ENCODE assay signal across 9 mouse cellular contexts in genomic region chr10:105284171-105284570, GRCm38 (mm10).
DNase-seq lines count a peak whose midpoint lies in the region; ATAC-seq and TF ChIP-seq lines count a peak whose summit lies in the region.
"Had no signal": no experiment of that assay in that cellular context is flagged by ENCODE, and none has a peak within 500 bp of the region (broad histone marks: within the 10 kb centered on the region; RNA-seq: fewer than 3 reads in every experiment).

No protein-coding gene starts in this region.

- peaks cover 7% of the 10 kb centered on the region for H3K4me1 ChIP-seq in neural tube, embryonic 15.5 days
- H3K4me1 ChIP-seq in limb, embryonic 14.5 days (ENCODE audit: control insufficient read depth, insufficient read depth, low read length): peaks cover 4% of the 10 kb centered on the region; the same call in 1 of the 2 replicates
- H3K4me1 ChIP-seq in midbrain, embryonic 15.5 days: no peaks in the 10 kb centered on the region

- H3K9ac ChIP-seq in neural tube, embryonic 15.5 days (replicated peaks): no peak overlapping the region
- H3K9ac ChIP-seq in limb, embryonic 14.5 days (ENCODE audit: low read depth, low read length, severe bottlenecking): no peak overlapping the region
- no peak overlapping the region for H3K9ac ChIP-seq in midbrain, embryonic 15.5 days

- H3K27me3 ChIP-seq in neural tube, embryonic 15.5 days (replicated peaks): no peaks in the 10 kb centered on the region
- no peaks in the 10 kb centered on the region for H3K27me3 ChIP-seq in limb, embryonic 14.5 days (ENCODE audit: control insufficient read depth, insufficient read depth, low read length)
- no peaks in the 10 kb centered on the region for H3K27me3 ChIP-seq in midbrain, embryonic 15.5 days (replicated peaks)

- no peaks in the 10 kb centered on the region for H3K36me3 ChIP-seq in neural tube, embryonic 15.5 days
- no peaks in the 10 kb centered on the region for H3K36me3 ChIP-seq in limb, embryonic 14.5 days (ENCODE audit: control insufficient read depth, insufficient read depth, low read length)
- H3K36me3 ChIP-seq in midbrain, embryonic 15.5 days (replicated peaks): no peaks in the 10 kb centered on the region

- no peak overlapping the region for H3K4me2 ChIP-seq in neural tube, embryonic 15.5 days
- no peak overlapping the region for H3K4me2 ChIP-seq in limb, embryonic 14.5 days (replicated peaks; ENCODE audit: low read depth, low read length, severe bottlenecking)
- H3K4me2 ChIP-seq in midbrain, embryonic 15.5 days: no peak overlapping the region

- H3K9me3 ChIP-seq in neural tube, embryonic 15.5 days (replicated peaks): no peaks in the 10 kb centered on the region
- H3K9me3 ChIP-seq in limb, embryonic 14.5 days (ENCODE audit: control insufficient read depth, low read length): no peaks in the 10 kb centered on the region
- H3K9me3 ChIP-seq in midbrain, embryonic 15.5 days: no peaks in the 10 kb centered on the region

- H3K4me3 ChIP-seq in neural tube, embryonic 15.5 days (replicated peaks): no peak overlapping the region
- no peak overlapping the region for H3K4me3 ChIP-seq in limb, embryonic 14.5 days (replicated peaks; ENCODE audit: low read length)
- no peak overlapping the region for H3K4me3 ChIP-seq in midbrain, embryonic 15.5 days

- no peak for DNase-seq in neural tube, embryonic 10.5 days (ENCODE audit: extremely low spot score, low spot score)
- peak; percentile 33 for DNase-seq in gastrocnemius, postnatal 10 days
- peak; percentile 47 for DNase-seq in limb, embryonic 14.5 days (ENCODE audit: low spot score)
- peak; percentile 36 for DNase-seq in testis, postnatal 14 days (ENCODE audit: low spot score)
- DNase-seq in spleen, postnatal 36 days (ENCODE audit: low spot score in 2 of 2): no peak

- WGBS in neural tube, embryonic 15.5 days: 47% methylated on average over 6 of the region's 6 CpGs
- WGBS in limb, embryonic 14.5 days: 19% methylated on average over 6 of the region's 6 CpGs
- 71% methylated on average over 6 of the region's 6 CpGs for WGBS in midbrain, embryonic 15.5 days

- no peak for ATAC-seq in neural tube, embryonic 15.5 days (ENCODE audit: low FRiP score)
- ATAC-seq in limb, embryonic 14.5 days (ENCODE audit: low FRiP score, low read depth): peak; percentile 41; the same call in 1 of the 2 replicates
- no peak for ATAC-seq in midbrain, embryonic 15.5 days (replicated peaks)
- ATAC-seq in erythroblast, adult 5-6 weeks (replicated peaks; ENCODE audit: low FRiP score, poor library complexity, severe bottlenecking): no peak

- TF ChIP-seq POLR2A in limb, embryonic 14.5 days (IDR thresholded peaks at IDR 0.05; ENCODE audit: borderline replicate concordance, extremely low read depth, insufficient read depth, insufficient read length): no peak

- 0 out of 2 replicates have a peak overlapping the region, but pooled peaks have one; percentile 13 for H3K27ac ChIP-seq in neural tube, embryonic 15.5 days (replicated peaks)
- H3K27ac ChIP-seq in limb, embryonic 14.5 days (replicated peaks; ENCODE audit: low read depth, low read length): no peak overlapping the region
- H3K27ac ChIP-seq in midbrain, embryonic 15.5 days: no peak overlapping the region
- H3K27ac ChIP-seq: macrophage had no signal

Comparison
In these comparisons a context has a peak if more than half of its experiments do, and no peak if none do; other contexts are left out.
1. DNase-seq: peak in gastrocnemius, postnatal 10 days (single experiment), limb, embryonic 14.5 days (single experiment) and testis, postnatal 14 days (single experiment); none in neural tube, embryonic 10.5 days (single experiment) and spleen, postnatal 36 days (0 of 2).